Mouse (Mus musculus) megakaryocyte, embryonic 14.5 days (primary cell): ENCODE data around the gene Dyrk1a.

Source experiments
- FLI1 ChIP-seq: IDR thresholded peaks from 2 replicates; pipeline ENCODE4 v1.6.1; 2012; ENCODE audit warnings: low read length, inconsistent platforms, mixed read lengths
- GATA1 ChIP-seq: IDR thresholded peaks from 3 replicates; pipeline ENCODE4 v1.6.1; 2012; ENCODE audit warnings: mixed read lengths, low read length, inconsistent platforms, borderline replicate concordance

DNA sequence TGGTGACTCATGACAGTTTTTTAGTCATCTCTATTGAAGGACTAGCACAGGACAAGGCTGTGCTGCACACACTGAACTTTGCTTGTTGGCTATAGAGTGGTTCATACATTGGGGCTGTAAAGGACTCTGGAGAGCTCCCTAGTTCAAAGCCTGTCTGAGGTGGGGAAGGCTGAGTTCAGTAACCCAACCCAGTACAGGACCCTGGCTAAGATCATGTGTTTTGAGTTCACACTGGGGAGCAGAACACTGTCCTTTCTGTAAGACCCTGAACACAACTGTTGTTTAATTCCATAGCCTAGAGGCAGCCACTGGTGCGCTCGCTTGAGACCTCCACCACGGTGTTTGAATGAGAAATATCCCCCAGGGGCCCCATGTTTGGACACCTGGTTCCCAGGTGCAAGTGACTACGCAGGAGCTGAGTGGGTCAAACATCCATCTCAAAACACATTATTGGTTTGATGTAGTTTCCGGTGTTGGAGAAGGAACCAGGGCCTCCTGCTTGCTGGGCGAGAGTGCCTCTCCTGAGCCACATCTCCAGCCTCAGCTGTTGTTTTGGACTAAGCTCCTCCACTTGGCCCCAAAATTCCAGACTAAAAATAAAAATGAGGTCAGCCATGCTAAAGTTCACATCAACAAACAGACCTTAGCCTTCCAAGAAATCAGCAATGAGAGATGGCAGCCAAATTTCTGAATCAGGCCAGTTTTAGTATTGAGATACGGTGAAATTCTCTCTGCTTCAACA, 33.2 kb upstream of the Dyrk1a start:
- no peak for TF ChIP-seq GATA1
- TF ChIP-seq FLI1: no peak
